Mouse (Mus musculus): ENCODE measurements around the gene Dram2. TPM values are rescaled to one million over a fixed set of nuclear protein-coding genes. Genes with fewer than 3 reads are reported as not detected.
A peak's percentile ranks its signal among the peaks of the same experiment; 100 is the strongest.
"Not testable (repeated sequence)": the region's sequence is repeated elsewhere in the genome, so short reads cannot be mapped to it uniquely, and the experiment has no call there.

Dram2 gene
- 100 to 1,000 TPM in 1 of 2 experiments, 10 to 100 TPM in 1; 95.2 to 101 TPM for total RNA-seq (2021)
- long read RNA-seq, experiment 1, transcript Dram2-202 (9 exons, 3,271 nt), result major isoform, 26 of 61 reads
- long read RNA-seq, experiment 1, transcript Dram2-201 (7 exons, 1,891 nt), result minor isoform, 5 of 61 reads
- long read RNA-seq, experiment 1, partial matches to known transcripts, result 4 of 61 reads
- long read RNA-seq, experiment 1, other reads (novel, unspliced or antisense), result 22 of 61 reads
- long read RNA-seq, experiment 2, transcript Dram2-202 (9 exons, 3,271 nt), result major isoform, 18 of 37 reads
- long read RNA-seq, experiment 2, transcript Dram2-201 (7 exons, 1,891 nt), result minor isoform, 5 of 37 reads
- long read RNA-seq, experiment 2, partial matches to known transcripts, result 4 of 37 reads
- long read RNA-seq, experiment 2, other reads (novel, unspliced or antisense), result 7 of 37 reads

GRCm38 (mm10) chr3:106547171-106547923, at the start of gene Dram2, which contains the start of gene Cept1:
Gene Dram2, plus strand, starts transcription at chr3:106547798.
Gene Cept1, minus strand, starts transcription at chr3:106547802.
- peak; percentile 93 for DNase-seq

DNA sequence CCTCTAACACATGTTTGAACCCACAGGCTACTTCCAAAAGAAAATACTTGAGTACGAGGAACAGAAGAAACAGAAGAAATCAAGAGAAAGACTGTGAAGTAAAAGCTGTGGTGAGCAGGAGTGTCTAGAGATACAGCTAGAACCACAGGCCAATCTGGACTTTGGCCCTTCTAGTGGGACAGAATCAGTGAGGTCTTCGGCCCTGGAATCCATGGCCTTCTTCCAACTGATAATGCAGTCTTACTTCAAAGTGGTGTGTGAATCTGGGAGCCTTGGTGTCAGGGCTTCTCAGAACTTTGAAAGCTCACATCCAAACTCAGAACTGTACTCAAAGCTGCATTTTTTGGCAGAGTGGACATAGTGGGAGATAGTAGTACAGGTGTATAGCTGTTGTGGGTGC, 47.1 kb upstream of the Dram2 start:
- DNase-seq, result no peak

GRCm38 (mm10) chr3:106502892-106503291, 44.7 kb upstream of the Dram2 start:
- no peak for DNase-seq

- DNase-seq, result no peak
Observed at GRCm38 (mm10) chr3:106510669-106511068, 36.9 kb upstream of the Dram2 start.

GRCm38 (mm10) chr3:106515016-106515415, 32.6 kb upstream of the Dram2 start:
- DNase-seq, result no peak

DNA sequence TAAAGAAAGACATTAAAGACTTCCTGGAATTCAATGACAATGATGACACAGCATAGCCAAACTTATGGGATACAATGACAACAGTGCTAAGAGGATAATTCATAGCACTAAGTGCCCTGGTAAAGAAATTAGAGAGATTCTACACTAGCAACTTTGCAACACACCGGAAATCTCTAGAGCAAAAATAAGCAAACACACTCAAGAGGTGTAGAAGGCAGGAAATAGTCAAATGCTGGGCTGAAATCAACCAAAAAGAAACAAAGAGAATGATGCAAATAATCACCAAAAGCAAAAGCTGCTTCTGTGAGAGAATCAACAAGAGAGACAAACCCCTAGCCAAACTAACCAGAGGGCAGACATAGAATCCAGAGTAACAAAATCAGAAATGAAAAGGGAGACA, 24.9 kb upstream of the Dram2 start:
- no peak for DNase-seq

DNA sequence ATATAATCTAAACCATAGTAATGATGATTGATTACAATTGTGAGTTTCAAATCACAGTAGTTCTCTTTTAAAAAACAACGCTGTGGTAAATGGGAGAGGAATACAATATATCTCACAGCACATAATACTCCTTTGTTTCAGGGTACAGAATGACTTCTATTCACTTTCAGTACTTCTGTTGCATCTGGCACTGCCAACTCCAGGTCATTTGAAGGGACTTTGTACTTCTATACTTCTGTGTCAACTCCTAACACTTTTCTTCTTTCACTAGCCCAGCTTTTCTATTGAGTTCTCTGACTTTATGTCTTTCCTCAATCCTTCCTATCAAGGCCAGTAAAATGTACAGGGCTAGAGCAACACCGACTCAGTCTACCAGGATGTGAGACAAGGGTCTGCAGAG, 21.2 kb upstream of the Dram2 start:
- DNase-seq, result no peak

DNA sequence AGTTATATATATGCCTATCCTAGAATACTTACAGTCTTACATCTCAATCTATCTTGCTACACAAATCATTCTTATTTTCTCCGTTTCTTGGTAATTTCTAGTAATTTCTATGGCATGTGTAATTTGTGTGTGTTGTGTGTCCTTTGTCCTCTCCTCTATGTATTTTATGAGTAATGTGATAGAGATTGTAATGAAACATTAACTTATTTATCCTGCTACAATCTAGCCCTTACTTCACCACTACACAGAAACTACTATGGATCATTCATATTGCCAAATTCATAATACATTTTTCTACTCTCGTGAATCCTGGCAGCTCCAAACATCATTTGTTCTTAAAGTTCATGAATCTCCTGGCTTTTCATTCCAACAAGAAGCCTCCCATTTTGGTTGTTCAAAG, 19.6 kb upstream of the Dram2 start:
- no peak for DNase-seq

GRCm38 (mm10) chr3:106533277-106533676, 14.3 kb upstream of the Dram2 start:
- no peak for DNase-seq

- no peak for DNase-seq
Observed at GRCm38 (mm10) chr3:106544721-106545316, 2.8 kb upstream of the Dram2 start.

DNA sequence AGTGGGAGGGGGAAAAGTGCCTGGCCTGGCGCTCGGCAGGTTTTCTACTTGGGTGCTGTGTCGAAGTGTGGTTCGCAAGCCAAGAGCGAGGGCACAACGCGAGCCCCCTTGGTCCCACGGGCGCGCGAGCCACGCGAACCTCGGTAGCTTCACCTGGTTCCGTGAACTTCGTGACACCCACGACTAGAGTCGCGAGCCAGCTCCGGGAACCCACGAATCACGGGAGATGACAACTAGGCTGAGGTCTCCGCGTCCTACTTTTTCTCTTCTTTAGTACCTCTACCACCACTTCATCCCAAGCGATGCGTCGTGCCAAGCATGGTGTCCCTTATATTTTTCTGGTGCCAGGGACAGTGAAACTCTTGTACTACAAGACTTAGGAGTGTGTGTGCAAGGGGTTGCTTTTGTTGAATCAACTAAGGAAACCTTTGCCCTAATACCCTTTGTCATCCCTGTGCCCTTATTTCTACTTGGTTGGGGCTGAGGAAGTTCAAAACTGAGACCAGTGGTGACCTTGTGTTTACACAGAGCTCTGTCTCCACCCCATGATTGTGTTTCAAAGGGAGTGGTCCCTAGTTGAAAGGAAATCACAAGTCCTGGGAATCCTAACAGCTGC, 434 bp downstream of the Dram2 start:
- DNase-seq, result peak; percentile 53

DNA sequence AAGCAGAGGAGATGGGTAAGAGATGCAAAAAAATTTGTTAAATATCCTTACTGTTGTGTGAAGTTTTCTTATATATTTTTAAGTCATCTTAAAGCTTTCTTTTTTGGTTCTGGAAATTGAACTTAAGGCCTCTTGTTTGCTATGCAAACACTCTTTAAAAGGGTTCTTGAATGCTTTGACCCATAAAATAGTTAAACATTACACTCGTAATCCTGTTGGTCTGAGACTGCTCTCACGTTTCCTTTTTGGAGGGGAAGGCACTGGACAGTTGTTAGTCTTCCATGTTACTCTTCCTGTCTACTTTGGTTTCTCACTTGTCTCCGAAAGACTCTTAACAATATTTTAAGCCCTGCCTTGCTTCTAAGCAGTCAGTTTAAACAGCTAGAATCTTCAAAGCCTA, 1.4 kb downstream of the Dram2 start:
- DNase-seq, result no peak

DNA sequence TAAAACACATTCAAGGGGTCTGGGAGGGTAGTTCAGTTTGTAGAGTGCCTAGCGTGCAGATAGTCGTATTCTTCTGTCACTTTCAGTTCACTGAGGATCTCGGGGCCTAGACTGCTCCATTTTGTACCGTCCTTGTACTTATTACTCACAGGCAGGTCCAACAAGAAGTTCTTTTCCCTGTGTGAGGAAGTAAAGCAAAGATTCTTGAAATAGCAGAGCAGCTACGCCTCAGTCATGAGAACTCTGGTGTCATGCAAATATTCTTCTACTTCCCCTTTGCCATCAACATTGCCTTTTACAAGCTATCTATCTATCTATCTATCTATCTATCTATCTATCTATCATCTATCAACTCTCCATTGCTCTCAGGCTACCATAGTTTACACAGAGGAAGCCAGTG, 5.8 kb downstream of the Dram2 start:
- no peak for DNase-seq

GRCm38 (mm10) chr3:106555743-106556250, 8.2 kb downstream of the Dram2 start:
- DNase-seq, result no peak

DNA sequence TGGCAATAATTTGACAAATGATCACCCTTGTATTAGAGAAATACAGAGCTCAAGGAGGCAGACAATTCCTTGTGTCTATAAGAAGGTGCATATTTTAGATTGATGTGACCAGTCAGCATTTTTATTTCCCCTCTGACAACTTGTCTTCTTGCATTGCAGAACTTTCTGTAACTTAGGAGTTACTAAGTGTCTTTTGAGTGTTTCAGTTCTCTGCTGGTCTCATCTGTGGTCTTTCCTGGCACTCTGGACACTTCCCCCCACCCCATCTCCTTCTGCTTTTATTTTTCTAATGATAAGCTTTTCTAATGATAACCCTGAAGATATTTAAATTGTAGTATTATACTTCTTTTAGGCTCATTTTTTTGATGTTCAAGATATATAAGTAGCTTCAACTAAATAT, 10.7 kb downstream of the Dram2 start:
- DNase-seq, result no peak

- DNase-seq, result no peak
Observed at GRCm38 (mm10) chr3:106565876-106566275, 18.3 kb downstream of the Dram2 start.

GRCm38 (mm10) chr3:106573191-106573590, 25.6 kb downstream of the Dram2 start:
- DNase-seq, result no peak

- no peak for DNase-seq
Observed at GRCm38 (mm10) chr3:106579296-106579695, 31.7 kb downstream of the Dram2 start.

GRCm38 (mm10) chr3:106593631-106594030, 46.0 kb downstream of the Dram2 start:
- DNase-seq, result not testable (repeated sequence)

DNA sequence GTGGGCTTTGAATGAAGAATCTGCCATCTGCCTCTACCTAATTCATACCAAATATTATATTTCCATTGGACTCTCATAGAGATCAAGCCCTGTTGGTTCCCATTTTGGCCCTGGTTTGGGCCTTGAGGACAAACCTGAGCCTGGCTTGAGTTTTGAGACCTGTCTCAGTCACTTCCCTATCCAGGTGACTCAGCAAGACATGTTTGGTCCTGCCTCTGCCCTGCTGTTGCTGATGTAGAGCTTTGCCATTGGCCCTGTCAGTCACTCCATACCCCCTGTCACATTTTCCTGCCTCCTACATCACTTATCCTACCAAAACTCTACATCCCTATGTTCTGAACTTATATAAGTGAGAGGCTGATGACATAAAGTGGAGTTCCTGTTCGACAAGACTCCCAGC, 70.5 kb downstream of the Dram2 start:
- DNase-seq, result no peak

Data from adrenal gland, postnatal 10 days (tissue).